Mouse (Mus musculus) left cerebral cortex, adult 9 months (tissue): ENCODE results near the gene Dgat2l6.
A peak's percentile ranks its signal among the peaks of the same experiment; 100 is the strongest.

ENCODE experiments used
- DNase-seq, 2 experiments: peaks; one replicate each; pipeline ENCODE4 v3.0.0; 2022; ENCODE audit warnings: low spot score in 2 of 2

The Dgat2l6 gene

DNA sequence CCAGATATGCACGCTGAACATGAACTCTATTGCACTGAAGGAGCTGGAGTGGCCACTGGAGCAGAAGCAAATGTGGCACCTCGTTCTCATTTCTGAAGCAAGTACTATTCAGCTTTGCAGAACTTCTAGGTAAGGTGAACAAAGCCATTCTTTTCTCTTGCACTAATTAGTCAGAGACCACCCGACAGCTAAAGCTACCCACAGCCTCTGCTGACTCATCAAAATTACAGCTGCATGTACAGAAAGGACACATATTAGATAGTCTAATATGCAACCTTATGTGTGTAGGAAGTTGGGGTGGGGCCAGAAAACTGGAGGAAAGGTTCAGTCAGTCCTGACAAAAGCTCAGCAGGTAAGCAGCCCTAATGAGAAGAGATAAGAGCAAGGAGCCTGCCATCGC is at the start of gene Dgat2l6:
TSS of gene Dgat2l6 (plus strand) at position 368 of the 400 bp plus-strand sequence.
- no peak for DNase-seq

DNA sequence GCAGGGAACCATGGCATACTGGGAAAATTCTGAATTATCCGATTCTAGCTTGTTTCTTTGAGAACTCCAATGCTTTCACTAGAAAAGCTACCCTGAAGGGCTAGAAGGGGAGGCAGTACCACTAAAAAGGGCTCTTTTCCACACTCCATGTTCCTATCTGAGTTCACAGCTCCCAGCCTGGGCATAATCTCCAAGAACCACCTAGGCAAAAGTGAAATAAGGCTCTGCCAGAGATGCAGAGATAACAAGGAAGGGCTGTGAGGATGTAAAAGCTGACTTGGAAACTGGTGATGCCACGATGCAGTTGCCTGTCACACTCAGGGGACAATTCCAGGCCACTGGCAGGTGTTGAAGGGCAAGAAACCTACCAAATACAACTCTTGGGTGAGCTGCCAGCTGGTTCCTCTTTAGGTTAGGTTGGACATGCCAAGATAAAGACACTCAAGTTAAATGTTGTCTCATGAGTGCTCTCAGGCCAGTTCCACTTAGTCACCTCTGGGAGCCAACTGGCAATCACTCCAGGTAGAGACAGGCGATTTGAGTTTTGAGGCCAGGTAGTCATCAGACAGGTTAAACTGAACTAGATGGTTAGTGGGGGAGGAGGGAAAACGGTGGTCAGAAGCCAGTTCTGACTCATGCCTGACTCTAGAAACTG is 48.9 kb upstream of the Dgat2l6 start:
- DNase-seq: no peak

DNA sequence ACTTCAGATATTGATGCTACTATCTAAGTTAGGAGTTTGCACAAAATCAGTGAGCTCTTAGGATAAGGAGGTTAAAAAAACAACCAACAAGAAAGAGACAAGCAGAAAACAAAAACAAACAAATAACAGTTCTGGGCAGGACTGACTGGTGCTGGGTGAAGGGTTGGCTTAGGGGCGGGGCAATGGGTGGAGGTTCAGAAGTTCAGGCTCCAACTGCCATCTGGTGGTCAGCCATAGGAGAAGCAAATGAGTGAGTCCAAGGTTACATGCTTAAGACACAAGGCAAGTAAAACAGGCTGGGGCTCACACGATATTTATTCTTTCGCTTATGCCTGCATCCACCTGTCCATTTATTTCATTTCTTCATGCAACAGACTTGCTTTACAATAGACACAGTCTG is 44.3 kb upstream of the Dgat2l6 start:
- DNase-seq: peak; percentile 27 to 50

DNA sequence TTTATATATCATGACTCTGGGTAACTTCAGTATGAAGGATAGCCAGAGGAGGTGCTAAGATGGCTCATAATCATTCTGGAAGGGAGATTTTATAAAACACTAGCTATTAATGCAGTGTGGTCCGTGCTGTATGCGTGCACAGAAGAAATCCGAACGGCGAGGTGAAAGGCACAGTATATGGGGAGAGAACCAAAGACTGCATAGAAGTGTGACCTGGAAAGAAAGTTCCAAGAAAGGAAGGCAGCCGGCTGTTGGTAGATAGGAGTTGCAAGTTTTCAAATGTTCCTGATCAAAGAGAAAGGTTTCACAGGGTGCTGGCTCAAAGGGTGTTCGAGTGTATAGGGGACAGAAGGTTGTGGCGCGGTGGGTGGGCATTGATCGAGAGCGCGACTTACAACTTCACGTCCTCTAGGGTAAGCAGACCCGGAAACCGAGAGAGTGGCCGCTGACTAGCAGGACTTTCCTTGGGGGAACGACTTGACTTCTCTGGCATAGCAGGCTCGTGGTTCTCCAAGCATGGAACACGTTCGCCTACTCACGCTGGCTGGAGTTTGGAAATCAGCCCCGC is 31.1 kb upstream of the Dgat2l6 start:
- no peak for DNase-seq

DNA sequence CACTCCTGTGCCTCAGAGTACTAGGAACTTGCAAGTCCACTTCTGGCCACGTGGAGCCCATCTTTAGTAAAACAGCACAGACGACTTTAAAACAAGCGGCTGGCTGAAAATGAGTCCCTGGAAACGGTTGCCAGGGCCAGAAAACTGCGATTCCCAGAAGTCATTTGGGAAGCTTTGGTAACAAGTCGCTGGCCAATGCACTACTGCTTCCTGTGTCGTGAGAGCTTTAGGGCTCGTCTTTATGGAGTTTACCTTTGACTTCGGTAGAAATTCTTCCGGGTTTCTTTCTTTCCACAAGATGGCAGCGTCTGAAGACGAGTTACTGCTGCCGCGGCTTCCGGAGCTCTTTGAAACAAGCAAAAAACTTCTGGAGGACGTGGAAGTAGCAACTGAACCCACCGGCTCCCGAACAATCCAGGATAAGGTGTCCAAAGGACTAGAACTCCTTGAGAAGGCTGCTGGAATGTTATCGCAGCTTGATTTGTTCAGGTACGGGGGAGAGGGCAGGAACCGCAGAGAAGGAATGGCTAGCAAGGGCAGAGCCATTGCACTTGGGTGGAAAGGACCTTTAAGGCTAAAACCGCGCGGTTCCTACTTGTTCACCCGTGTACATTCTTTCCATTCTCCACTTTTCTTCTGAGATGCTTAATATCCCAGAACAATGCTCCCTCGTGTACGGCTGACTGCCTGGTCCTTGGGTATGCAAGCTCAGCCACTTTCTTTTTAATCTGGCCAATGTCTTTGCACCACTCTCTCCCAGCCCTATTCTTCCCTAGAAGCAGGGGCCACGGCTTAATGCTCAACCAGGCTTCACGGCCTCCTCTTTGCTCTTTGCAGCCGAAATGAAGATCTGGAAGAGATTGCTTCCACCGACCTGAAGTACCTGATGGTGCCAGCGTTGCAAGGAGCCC is 30.3 kb upstream of the Dgat2l6 start, which contains the start of gene Igbp1:
TSS of gene Igbp1 (plus strand) at position 224 of the 911 bp plus-strand sequence.
- DNase-seq: peak; percentile 62 to 85

DNA sequence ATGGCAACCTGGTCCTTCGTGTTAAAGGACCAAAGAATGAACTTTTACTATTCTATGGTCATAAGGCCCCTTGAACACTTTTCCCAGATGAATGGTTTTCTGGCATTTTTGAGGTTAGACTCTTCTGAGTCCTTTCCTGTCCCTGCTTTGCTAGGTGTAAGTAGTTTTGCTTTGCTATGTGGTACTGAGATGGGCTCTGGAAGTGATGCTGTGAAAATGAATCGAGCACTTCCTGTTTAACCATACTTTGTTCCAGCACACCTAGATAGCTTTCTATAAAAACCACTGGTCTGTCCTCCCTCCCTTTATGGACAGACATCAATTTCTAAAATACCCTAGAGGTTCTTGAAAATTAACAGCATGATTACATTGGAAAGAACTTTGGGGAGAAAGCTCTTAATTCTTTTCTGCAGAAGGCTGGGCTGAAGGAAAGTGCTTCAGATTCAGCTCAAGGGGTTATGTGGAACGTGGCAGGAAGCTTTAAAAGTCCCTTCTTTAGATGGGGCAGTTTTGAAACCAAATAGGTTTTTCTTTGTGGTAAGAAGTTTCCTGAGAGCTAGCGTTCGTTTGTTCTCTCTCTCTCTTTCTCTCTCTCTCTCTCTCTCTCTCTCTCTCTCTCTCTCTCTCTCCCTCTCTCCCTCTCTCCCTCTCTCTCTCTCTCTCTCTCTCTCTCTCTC is 20.3 kb upstream of the Dgat2l6 start:
- no peak for DNase-seq

DNA sequence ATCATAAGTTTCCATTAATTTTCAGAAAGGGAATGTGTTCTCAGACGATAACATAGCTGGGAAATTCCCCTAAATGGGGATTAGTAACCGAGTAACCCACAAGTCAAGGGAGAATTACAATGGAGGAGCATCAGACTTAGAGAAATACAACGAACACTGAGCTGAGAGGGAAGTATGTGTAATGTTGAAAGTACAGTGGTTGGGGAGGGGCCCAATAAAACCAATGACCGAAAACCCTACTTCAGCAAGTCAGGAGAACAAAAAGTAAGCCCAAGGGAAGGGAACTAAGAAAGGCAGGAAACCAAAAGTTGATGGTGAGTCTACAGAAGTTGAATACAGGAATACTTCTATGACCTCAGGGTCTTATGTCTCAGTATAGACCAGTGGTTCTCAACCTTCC is 16.5 kb upstream of the Dgat2l6 start:
- DNase-seq: no peak

DNA sequence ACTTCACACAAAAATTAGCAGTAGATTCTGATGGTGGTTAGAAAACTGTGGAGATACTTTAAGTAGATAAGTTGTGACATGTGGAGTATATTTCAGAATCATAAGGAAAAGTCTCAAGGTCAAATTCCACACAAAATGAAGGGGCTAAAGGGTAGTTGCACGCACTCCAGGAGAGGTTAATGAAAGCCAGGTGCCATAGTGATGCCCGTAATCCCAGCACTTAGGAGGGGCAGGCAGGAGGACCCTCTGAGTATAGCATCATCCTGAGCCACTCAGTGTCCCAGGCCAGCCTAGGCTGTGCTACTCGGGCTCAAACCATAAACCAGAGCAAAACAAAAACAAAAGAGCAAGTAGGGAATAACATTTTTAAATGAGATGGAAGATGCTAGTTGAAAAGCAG is 14.7 kb upstream of the Dgat2l6 start:
- DNase-seq: no peak

DNA sequence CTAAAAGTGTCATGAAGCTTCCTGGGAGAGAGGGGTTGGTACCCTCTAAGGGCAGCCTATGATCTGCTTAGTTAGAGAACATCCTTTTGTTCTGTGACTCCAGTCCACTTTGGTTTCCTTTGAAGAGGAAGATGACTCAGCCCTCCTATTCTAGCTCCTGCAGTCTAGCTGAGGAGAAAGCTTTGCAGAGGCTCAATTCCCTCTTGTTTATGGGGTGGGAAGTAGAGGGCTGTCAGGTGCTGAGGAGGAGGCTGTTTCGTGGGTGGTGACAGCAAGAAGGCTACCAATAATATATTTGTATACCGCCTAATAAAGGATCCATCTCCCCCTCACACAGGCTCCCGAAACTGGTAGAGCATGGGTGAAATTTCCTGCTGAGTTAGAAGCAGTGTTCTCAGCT is 8.0 kb upstream of the Dgat2l6 start:
- DNase-seq: peak; percentile 17 to 40

DNA sequence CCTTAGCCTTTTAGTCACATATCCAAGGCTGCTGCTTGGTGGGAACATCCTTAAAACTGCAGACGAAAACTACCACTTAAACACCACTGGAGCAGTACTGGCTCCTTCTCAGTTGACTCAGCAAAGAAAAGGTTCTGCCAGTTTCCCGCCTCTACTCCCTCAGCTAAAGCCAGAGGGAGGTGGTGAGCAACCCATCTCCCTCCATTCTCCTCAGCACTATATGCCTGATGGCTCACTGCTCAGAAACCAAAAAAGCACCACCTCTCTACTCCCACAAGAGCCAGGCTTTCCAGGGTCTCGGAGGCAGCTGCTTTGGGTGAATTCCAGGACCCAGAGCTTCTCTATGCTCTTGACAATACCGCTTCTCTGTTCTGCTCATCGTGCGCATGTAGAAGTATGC is 7.0 kb upstream of the Dgat2l6 start:
- DNase-seq: peak; percentile 43 to 60

DNA sequence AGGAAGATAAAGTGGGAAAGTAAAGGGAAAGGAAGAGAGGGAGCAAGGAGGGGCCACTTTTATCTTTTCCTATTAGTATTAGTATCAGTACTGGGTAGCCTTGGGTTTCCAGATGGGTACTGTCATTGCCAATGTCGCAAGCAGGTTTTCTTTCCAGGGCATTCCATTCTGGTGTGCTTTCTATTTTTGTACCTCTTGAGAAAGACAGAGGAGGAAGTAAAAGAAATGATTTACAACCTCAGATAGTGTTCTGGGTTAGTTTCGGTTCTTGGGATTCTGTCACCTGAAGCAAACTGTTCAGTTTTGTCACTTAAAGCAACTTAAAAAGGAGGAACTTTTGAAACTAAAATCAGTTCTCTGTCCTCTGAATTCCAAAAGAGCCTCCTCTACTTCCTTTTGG is 6.1 kb upstream of the Dgat2l6 start:
- no peak for DNase-seq

DNA sequence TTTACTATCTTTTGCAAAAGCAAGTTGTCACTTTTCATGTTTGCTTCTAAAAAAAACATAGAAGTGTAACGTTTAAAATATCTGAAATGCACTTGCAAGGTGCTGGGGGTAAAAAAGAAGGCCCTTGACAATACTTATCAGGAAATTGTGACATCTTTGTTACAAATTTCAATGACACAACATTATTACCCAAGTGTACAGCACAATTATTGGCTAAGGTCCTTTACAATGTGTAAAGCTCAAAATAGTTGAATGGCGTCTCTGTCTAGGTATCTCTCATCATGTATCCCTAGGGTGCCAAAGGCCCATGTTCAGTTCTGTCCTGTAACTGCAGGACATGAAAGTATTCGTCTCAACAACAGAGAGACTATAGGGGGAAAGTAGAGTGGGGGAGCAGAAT is 31.4 kb downstream of the Dgat2l6 start:
- DNase-seq: no peak

DNA sequence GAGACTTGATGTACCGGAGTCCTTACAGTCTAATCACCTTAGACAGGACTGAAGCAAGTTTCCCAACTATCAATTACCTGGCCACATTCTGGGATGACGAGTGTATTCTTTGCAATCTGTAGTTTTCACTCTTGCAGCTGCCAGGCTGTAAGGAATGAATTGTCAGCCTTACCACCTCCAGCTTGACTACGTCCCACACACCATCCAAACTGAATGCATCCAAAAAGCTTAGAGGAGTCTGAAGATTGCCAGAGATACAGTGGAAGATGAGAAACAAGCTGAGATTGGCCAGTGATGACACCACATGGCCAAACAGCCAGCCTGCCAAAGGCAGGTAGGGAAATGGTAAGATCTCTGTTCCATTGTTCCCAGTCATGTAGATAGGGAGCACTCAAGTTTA is 41.1 kb downstream of the Dgat2l6 start:
- peak in 1 of 2 experiments; percentile 12 for DNase-seq

DNA sequence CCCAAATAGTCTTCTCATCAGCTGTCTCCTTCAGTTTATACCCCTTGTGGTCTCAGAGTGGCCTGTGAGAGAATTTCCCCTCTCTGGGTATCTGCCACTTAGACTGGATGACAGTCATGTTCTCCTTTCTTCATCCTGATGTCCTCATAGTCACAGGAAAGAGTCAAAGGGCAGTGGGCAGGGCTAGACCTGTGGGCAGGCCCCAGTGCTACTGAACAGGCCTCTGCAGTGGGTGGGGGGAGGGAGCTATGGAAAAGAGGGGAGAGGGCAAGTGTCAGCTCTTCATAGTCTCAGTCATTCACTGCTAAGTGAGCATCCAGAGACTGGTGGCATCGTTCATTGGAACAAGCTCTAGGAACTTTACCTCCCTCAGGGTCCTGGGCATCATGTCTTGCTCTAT is 47.3 kb downstream of the Dgat2l6 start, which contains the start of gene Awat1:
TSS of gene Awat1 (plus strand) at position 301 of the 400 bp plus-strand sequence.
- no peak for DNase-seq

DNA sequence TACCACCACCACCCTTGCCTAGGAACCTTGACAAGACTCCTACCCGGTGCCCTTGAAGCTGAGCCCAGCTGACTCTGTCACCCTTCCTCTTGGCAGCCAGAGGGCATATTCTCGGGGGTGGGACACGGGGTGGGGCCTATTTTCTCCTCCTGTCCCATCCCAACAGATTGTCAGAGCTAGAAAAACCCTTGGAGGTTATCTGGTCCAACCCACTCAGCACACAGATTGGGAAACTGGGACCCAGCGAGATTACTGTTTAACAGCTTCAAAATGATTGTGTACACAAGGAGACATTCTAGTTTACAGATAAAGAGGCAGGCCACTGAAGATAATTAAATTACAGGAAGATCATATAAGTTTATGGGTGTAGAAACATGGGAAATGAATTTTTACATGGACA is 70.2 kb downstream of the Dgat2l6 start, which contains the start of gene P2ry4:
TSS of gene P2ry4 (minus strand) at position 79 of the 400 bp plus-strand sequence.
- no peak for DNase-seq
